Mouse (Mus musculus) ovary, adult 2 months (tissue): ENCODE data around the gene Cpt2. TPM values are rescaled to one million over a fixed set of nuclear protein-coding genes. Genes with fewer than 3 reads are reported as not detected.

Experiments
- polyA plus RNA-seq: library from polyadenylated mRNA; depleted of rRNA; stranded (reverse); fragments of >200 nt; gene quantifications from 2 replicates; pipeline ENCODE4 v1.2.3, GENCODE M21; 2012; rRNA removed

Cpt2 gene
- polyA plus RNA-seq = 217 and 267 TPM in 2 replicates

DNA sequence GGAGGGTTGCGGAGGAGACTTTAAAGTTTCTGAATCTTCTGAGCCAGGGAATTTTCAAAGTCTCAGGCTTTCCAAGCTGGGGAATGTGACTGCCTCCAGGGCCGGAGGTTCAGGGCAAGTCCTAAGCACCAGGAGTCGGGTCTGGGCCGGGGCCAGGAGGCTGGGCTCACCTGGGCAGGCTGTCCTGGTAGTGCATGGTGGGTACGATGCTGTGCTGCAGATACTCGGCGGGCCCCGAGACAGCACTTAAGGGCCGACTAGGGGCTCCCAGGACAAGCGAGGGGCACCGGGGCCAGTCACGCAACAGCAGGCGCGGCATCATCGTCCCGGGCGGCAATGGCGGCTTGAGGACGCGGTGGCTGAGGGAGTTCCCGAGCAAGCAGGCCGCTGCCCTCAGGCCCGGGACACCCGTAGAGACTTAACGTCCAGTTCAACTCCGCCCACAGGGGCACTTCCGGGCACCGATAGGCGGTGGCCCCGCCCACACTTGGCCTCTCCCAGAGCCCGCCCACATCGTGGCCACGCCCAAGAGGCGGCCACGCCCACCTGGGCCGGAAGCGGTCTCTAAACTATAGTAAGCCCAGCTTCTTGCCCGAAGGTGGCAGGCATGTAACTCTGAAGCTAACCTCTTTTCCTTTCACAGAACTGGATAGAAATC lies at the start of gene Cpt2:
TSS of gene Cpt2 (minus strand) at position 466 of the 658 bp plus-strand sequence.

DNA sequence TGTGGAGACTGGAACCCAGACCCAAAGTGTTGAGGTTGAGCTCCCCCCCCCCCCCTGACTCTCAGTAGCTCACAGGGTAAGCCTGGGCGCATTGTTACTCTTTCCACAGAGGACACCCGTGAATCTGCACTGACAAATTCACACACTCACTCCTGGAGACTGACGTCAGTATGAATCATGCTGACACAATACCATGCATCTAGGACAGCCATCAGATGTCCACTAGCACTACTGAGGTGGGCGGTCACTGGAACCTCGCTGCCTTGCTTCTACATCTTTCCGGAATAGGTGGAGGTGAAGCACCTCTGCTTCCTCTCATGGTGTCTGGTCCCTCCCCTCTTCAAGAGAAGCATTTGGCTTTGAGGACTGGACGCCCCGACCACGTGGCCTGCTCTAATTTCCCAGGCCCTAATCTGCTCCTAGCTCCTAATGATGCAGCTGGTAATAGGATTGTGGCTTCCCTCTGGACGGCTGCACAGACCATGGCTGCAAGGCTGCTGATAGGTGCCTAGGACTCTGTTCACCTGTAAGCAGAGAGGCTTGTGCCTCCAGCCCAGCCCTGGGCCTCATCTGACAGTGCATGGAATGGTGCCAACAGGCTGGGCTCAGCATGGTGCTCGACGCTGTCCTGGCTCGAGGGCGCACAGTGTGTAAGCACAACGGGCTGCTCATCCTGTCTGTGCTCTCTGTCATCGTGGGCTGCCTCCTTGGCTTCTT lies 44.7 kb upstream of the Cpt2 start, which contains the start of gene Slc1a7:
TSS of gene Slc1a7 (plus strand) at position 367 of the 717 bp plus-strand sequence.

DNA sequence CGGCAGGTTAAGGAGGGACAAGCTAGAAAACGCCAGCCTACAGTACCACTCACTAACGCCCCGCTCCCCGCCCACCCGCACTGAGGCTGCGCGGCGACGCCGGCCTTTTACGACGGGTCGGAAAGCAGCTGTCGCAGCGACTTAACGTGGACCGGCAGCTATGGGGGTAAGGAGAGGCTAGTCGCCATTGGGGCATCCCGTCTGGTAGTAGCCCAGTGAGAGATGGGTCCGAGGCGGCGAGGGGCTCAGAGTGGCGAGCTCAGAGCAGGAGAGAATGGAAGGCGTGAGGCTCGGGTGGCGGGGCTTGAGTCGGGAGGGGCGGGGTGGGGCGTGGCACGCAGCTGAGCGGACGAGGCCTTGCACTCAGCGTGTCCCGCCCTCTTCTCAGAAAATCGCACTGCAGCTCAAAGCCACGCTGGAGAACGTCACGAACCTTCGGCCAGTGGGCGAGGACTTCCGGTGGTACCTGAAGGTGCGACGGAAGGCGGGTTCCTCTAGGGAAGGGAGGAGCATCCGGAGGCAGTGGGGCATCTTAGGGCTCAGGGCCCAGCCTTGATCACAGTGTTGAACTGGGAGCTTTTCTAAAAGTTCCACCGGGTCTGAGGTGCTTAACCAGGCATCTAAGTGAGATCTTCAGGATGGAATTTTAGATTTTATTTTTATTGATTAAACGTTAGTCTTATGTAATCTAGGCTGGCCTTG lies 33.5 kb downstream of the Cpt2 start, which contains the start of gene 0610037L13Rik:
TSS of gene 0610037L13Rik (plus strand) at position 83 of the 702 bp plus-strand sequence.

GRCm38 (mm10) chr4:107879254-107880050 lies 44.0 kb downstream of the Cpt2 start, which contains the start of gene Magoh:
Magoh (plus strand) TSS chr4:107879755.

Other genes with a start within 250 kb of the Cpt2 start
- gene Dmrtb1, start 239.4 kb downstream of the Cpt2 start, polyA plus RNA-seq = 0.52 and 0.56 TPM in 2 replicates
- gene Lrp8, start 121.3 kb downstream of the Cpt2 start, polyA plus RNA-seq = 48.6 and 50.1 TPM in 2 replicates
- gene Magoh, start 43.9 kb downstream of the Cpt2 start, polyA plus RNA-seq = 12.1 and 16.0 TPM in 2 replicates
- 23.3 and 32.3 TPM in 2 replicates for gene 0610037L13Rik, start 33.8 kb downstream of the Cpt2 start, polyA plus RNA-seq
- gene Slc1a7, start 44.7 kb upstream of the Cpt2 start, polyA plus RNA-seq = 0.32 and 0.45 TPM in 2 replicates
- gene Podn, start 172.8 kb upstream of the Cpt2 start, polyA plus RNA-seq = 17.5 and 19.9 TPM in 2 replicates
- gene Scp2, start 221.4 kb upstream of the Cpt2 start, polyA plus RNA-seq = 49.2 and 55.9 TPM in 2 replicates
- 164 and 173 TPM in 2 replicates for gene Echdc2, start 241.8 kb upstream of the Cpt2 start, polyA plus RNA-seq